Mouse (Mus musculus) erythroblast, embryonic 14.5 days (primary cell): ENCODE results near the gene Myocd.

Source experiments
- GATA1 ChIP-seq: IDR thresholded peaks from 2 replicates; pipeline ENCODE4 v1.6.1; 2012; ENCODE audit warnings: low read length, inconsistent platforms, mixed read lengths
- TAL1 ChIP-seq: IDR thresholded peaks from 3 replicates; pipeline ENCODE4 v1.6.1; 2012; ENCODE audit warnings: low read length, inconsistent platforms, mixed read lengths

DNA sequence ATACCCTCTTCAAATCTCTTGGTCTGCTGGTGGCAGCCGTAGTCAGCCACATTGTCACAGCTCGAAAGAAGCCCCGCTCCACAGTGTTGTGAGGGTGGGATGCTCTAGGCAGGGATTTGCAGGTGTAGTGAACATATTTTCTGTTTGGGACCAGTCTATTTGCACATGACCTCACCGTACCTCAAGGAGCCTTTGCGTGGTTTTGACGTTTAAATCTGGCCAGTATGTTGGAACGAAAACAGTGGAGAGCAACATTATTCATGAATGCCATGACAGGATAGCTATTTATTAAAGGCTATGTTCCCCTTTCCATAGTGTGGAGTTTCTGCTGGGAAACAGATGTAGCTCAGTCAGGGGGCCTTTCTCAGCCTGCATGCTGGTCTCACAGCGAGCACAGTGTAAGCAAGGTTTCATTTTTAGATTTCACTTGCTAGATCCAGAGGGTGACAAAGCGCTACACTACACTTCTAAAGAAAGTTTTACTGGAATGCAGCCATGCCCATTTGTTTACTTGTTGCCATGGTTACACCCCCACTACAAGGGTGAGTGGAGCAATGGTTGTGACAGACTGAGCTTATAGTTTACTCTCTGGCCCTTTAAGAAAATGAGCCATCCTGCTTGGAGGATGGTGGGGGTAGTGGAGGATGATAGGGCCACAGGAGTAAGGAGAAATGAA is 54.7 kb downstream of the Myocd start:
- TF ChIP-seq GATA1, result no peak
- TF ChIP-seq TAL1, result no peak
